Mouse (Mus musculus) midbrain, embryonic 11.5 days (tissue): Measurements from ENCODE around the gene Calcoco2. TPM values are rescaled to one million over a fixed set of nuclear protein-coding genes. Genes with fewer than 3 reads are reported as not detected.
A peak's percentile ranks its signal among the peaks of the same experiment; 100 is the strongest.

Experiments used
- ATAC-seq: fragments of 200-750 bp; cut with Nextera tagmentation; 2 replicates; pipeline ENCODE4 v1.8.0; 2017; ENCODE audit warnings: moderate TSS enrichment, moderate library complexity; ENCODE audit not compliant: low FRiP score
- DNase-seq: peaks from one replicate; pipeline ENCODE4 v3.0.0; 2015; ENCODE audit warnings: low spot score; ENCODE audit errors: missing footprints
- H3K27ac ChIP-seq: fragments of 300-500 bp; sonication (generic); 2 replicates; pipeline ENCODE4 v1.5.1; 2014; ENCODE audit warnings: low read depth, low read length
- H3K27me3 ChIP-seq: fragments of 300-500 bp; sonication (generic); 2 replicates; pipeline ENCODE4 v1.6.1; 2014; ENCODE audit warnings: mild to moderate bottlenecking, low read length, moderate library complexity, mixed read lengths; ENCODE audit not compliant: control insufficient read depth, insufficient read depth
- H3K36me3 ChIP-seq: fragments of 300-500 bp; sonication (generic); 2 replicates; pipeline ENCODE4 v1.6.1; 2014; ENCODE audit warnings: mild to moderate bottlenecking, low read length, moderate library complexity, mixed read lengths; ENCODE audit not compliant: control insufficient read depth, insufficient read depth
- H3K4me1 ChIP-seq: fragments of 300-500 bp; sonication (generic); 2 replicates; pipeline ENCODE4 v1.6.1; 2014; ENCODE audit warnings: low read length; ENCODE audit not compliant: control insufficient read depth, insufficient read depth
- H3K4me2 ChIP-seq: fragments of 300-500 bp; sonication (generic); 2 replicates; pipeline ENCODE4 v1.6.1; 2014; ENCODE audit warnings: mild to moderate bottlenecking, moderate library complexity
- H3K4me3 ChIP-seq: fragments of 300-500 bp; sonication (generic); 2 replicates; pipeline ENCODE4 v1.5.1; 2014; ENCODE audit warnings: low read depth, low read length
- H3K9ac ChIP-seq: fragments of 300-500 bp; sonication (generic); 2 replicates; pipeline ENCODE4 v1.6.1; 2014; ENCODE audit warnings: low read length
- H3K9me3 ChIP-seq: fragments of 300-500 bp; sonication (generic); 2 replicates; pipeline ENCODE4 v1.6.1; 2016; ENCODE audit warnings: low read length; ENCODE audit not compliant: control insufficient read depth
- WGBS: fragments of 180-500 bp; shearing (Covaris S2); extraction: QIAGEN DNeasy Blood & Tissue Kit; methylation state at CpG from one replicate; pipeline ENCODE4 v1.1.7; 2014; 5-methylcytosine and 5-hydroxymethylcytosine counted together
- polyA plus RNA-seq: library from polyadenylated mRNA; unstranded; fragments of >200 nt; fragmentation: Nextera tagmentation; extraction: Ambion mirVana; gene quantifications from 2 replicates; pipeline ENCODE4 v1.2.1, GENCODE M21; 2014

The Calcoco2 gene
- not detected in 2 replicates for polyA plus RNA-seq

- Histone ChIP-seq H3K27ac (no peak within 1 kb of the TSS), H3K27me3 (no peaks in the 10 kb centered on the region), H3K9ac (no peak within 1 kb of the TSS), H3K4me3 (no peak within 1 kb of the TSS), H3K4me1 (no peaks in the 10 kb centered on the region), H3K9me3 (no peaks in the 10 kb centered on the region), H3K36me3 (no peaks in the 10 kb centered on the region), H3K4me2 (no peak within 1 kb of the TSS)
- 49% methylated on average over 14 of the region's 14 CpGs for WGBS
- no peak for ATAC-seq
- no peak for DNase-seq
Measured at GRCm38 (mm10) chr11:96111751-96112150, at the start of gene Calcoco2. TSS of gene Calcoco2 (minus strand) at chr11:96111964.

GRCm38 (mm10) chr11:96147471-96147870 lies 35.7 kb upstream of the Calcoco2 start:
- no peak overlapping the region for H3K27ac ChIP-seq
- WGBS = 81% methylated on average over 6 of the region's 6 CpGs
- ATAC-seq (no peak), DNase-seq (no peak)
- H3K27me3 ChIP-seq = peaks cover 21% of the 10 kb centered on the region
- H3K4me1 ChIP-seq = 0 out of 2 replicates have a peak, but pooled peaks cover 3% of the 10 kb centered on the region
- no peaks in the 10 kb centered on the region for H3K9me3 ChIP-seq
- H3K9ac ChIP-seq = no peak overlapping the region
- H3K36me3 ChIP-seq = no peaks in the 10 kb centered on the region
- H3K4me3 ChIP-seq = no peak overlapping the region
- H3K4me2 ChIP-seq = no peak overlapping the region

GRCm38 (mm10) chr11:96145622-96146270 lies 34.0 kb upstream of the Calcoco2 start:
- ATAC-seq = peak; percentile 35; the same call in 1 of the 2 replicates
- Histone ChIP-seq H3K36me3 (no peaks in the 10 kb centered on the region), H3K4me2 (peak overlapping the region; percentile 33), H3K4me3 (no peak overlapping the region), H3K9me3 (no peaks in the 10 kb centered on the region), H3K9ac (peak overlapping the region; percentile 6; the same call in 1 of the 2 replicates), H3K4me1 (0 out of 2 replicates have a peak, but pooled peaks cover 3% of the 10 kb centered on the region), H3K27ac (no peak overlapping the region), H3K27me3 (peaks cover 21% of the 10 kb centered on the region)
- peak; percentile 96 for DNase-seq
- 3% methylated on average over 15 of the region's 15 CpGs for WGBS

GRCm38 (mm10) chr11:96143766-96144165 lies 32.0 kb upstream of the Calcoco2 start:
- no peak overlapping the region for H3K9ac ChIP-seq
- peaks cover 21% of the 10 kb centered on the region for H3K27me3 ChIP-seq
- DNase-seq = no peak

GRCm38 (mm10) chr11:96140726-96141175 lies 29.0 kb upstream of the Calcoco2 start:
- Histone ChIP-seq H3K4me2 (no peak overlapping the region), H3K36me3 (no peaks in the 10 kb centered on the region), H3K4me1 (0 out of 2 replicates have a peak, but pooled peaks cover 3% of the 10 kb centered on the region), H3K27ac (no peak overlapping the region), H3K9me3 (no peaks in the 10 kb centered on the region), H3K9ac (no peak overlapping the region), H3K27me3 (peaks cover 6% of the 10 kb centered on the region; the same call in 1 of the 2 replicates), H3K4me3 (no peak overlapping the region)
- WGBS = 54% methylated on average over 4 of the region's 4 CpGs
- ATAC-seq (no peak), DNase-seq (no peak)

More at GRCm38 (mm10) chr11:96143766-96144165, 32.0 kb upstream of the Calcoco2 start:
- H3K36me3 ChIP-seq = no peaks in the 10 kb centered on the region
- H3K27ac ChIP-seq = no peak overlapping the region
- H3K4me3 ChIP-seq = no peak overlapping the region
- ATAC-seq = no peak
- H3K9me3 ChIP-seq = no peaks in the 10 kb centered on the region
- 63% methylated on average over 4 of the region's 4 CpGs for WGBS
- H3K4me2 ChIP-seq = no peak overlapping the region
- 0 out of 2 replicates have a peak, but pooled peaks cover 3% of the 10 kb centered on the region for H3K4me1 ChIP-seq

- no peaks in the 10 kb centered on the region for H3K36me3 ChIP-seq
- DNase-seq (no peak), ATAC-seq (no peak)
- no peak overlapping the region for H3K27ac ChIP-seq
- peaks cover 3% of the 10 kb centered on the region; the same call in 1 of the 2 replicates for H3K4me1 ChIP-seq
- H3K27me3 ChIP-seq = no peaks in the 10 kb centered on the region
- H3K9me3 ChIP-seq = no peaks in the 10 kb centered on the region
- no peak overlapping the region for H3K4me3 ChIP-seq
- no peak overlapping the region for H3K9ac ChIP-seq
- H3K4me2 ChIP-seq = no peak overlapping the region
- WGBS = 89% methylated on average over 8 of the region's 8 CpGs
Measured at GRCm38 (mm10) chr11:96135847-96136246, 24.1 kb upstream of the Calcoco2 start.

GRCm38 (mm10) chr11:96133239-96133865 lies 21.6 kb upstream of the Calcoco2 start, which contains the start of gene Ttll6:
TSS of gene Ttll6 (plus strand) at chr11:96133786.
- 19% methylated on average over 16 of the region's 16 CpGs for WGBS
- Histone ChIP-seq H3K4me1 (peaks cover 3% of the 10 kb centered on the region; the same call in 1 of the 2 replicates), H3K36me3 (no peaks in the 10 kb centered on the region), H3K9ac (0 out of 2 replicates have a peak within 1 kb of the TSS, but pooled peaks have one; percentile 20), H3K4me3 (no peak within 1 kb of the TSS), H3K4me2 (peak within 1 kb of the TSS; percentile 32), H3K9me3 (no peaks in the 10 kb centered on the region), H3K27me3 (no peaks in the 10 kb centered on the region), H3K27ac (no peak within 1 kb of the TSS)
- ATAC-seq (no peak), DNase-seq (peak; percentile 93)

GRCm38 (mm10) chr11:96130606-96131005 lies 18.8 kb upstream of the Calcoco2 start:
- ATAC-seq = no peak
- WGBS = 67% methylated on average over 10 of the region's 10 CpGs
- H3K27me3 ChIP-seq = peaks cover 5% of the 10 kb centered on the region

More at GRCm38 (mm10) chr11:96130606-96131005, 18.8 kb upstream of the Calcoco2 start:
- Histone ChIP-seq H3K27ac (no peak overlapping the region), H3K4me1 (peaks cover 3% of the 10 kb centered on the region; the same call in 1 of the 2 replicates), H3K36me3 (no peaks in the 10 kb centered on the region), H3K9ac (no peak overlapping the region), H3K4me2 (no peak overlapping the region), H3K4me3 (no peak overlapping the region), H3K9me3 (no peaks in the 10 kb centered on the region)
- no peak for DNase-seq
